Mouse (Mus musculus) midbrain, embryonic 10.5 days (tissue): Measurements from ENCODE around the gene Cfap46. TPM values are rescaled to one million over a fixed set of nuclear protein-coding genes. Genes with fewer than 3 reads are reported as not detected.
A peak's percentile ranks its signal among the peaks of the same experiment; 100 is the strongest.
"Not testable (repeated sequence)": the region's sequence is repeated elsewhere in the genome, so short reads cannot be mapped to it uniquely, and the experiment has no call there.

Experiments
- DNase-seq: peaks from one replicate; pipeline ENCODE4 v3.0.0-alpha.2; 2017; ENCODE audit warnings: low spot score
- H3K27ac ChIP-seq: fragments of 300-500 bp; sonication (generic); replicated peaks from 2 replicates; pipeline ENCODE4 v1.5.1; 2016; ENCODE audit warnings: mild to moderate bottlenecking
- H3K27me3 ChIP-seq: fragments of 300-500 bp; sonication (generic); 2 replicates; pipeline ENCODE4 v1.6.1; 2016; ENCODE audit warnings: low read depth, mild to moderate bottlenecking; ENCODE audit not compliant: poor library complexity, severe bottlenecking
- H3K36me3 ChIP-seq: fragments of 300-500 bp; sonication (generic); 2 replicates; pipeline ENCODE4 v1.6.1; 2016; ENCODE audit warnings: mild to moderate bottlenecking, moderate library complexity
- H3K4me1 ChIP-seq: fragments of 300-500 bp; sonication (generic); 2 replicates; pipeline ENCODE4 v1.6.1; 2016
- H3K4me3 ChIP-seq: fragments of 300-500 bp; sonication (generic); 2 replicates; pipeline ENCODE4 v1.5.1; 2016; ENCODE audit warnings: mild to moderate bottlenecking, moderate library complexity
- H3K9me3 ChIP-seq: fragments of 300-500 bp; sonication (generic); replicated peaks from 2 replicates; pipeline ENCODE4 v1.6.1; 2016; ENCODE audit warnings: mild to moderate bottlenecking
- WGBS: fragments of 180-500 bp; shearing (Covaris S2); methylation state at CpG from one replicate; pipeline ENCODE4 v1.1.7; 2016; 5-methylcytosine and 5-hydroxymethylcytosine counted together
- polyA plus RNA-seq: library from polyadenylated mRNA; unstranded; fragments of >200 nt; fragmentation: Nextera tagmentation; extraction: Ambion mirVana; gene quantifications from 2 replicates; pipeline ENCODE4 v1.2.1, GENCODE M21; 2016

The Cfap46 gene
- polyA plus RNA-seq, 1 experiment from 2014 or later = 0.30 TPM

DNA sequence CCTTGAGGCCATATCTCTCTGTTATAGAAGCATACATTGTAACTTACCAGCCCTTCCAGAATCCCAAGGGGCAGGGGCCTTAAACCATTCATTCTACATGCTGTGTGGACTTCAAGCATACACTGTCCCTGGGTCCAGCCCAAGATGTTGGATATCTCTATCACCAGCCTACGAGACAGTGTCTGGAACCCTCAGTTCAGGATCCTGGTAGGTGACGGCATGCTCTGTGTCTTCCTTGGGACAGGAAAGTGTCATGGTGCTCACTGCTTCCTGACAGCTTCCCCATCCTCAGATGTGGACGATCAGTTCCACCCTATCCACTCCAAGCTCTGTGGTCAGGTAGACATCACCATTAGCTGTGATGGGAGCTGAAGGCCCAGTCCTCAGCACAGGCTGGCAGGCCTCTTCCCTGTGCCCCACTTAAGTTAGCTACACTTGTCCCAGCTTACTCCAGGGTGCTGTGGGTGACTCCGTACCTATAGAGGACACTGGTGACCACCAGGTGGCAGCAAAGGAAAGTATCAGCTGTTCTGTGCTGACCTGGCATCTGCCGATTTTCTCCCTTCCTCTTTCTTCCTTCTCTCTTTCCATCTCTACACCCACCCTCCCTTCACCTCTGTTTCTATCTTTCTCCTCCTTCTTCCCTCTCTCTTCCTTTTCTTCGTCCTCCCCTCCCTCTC, 19.7 kb upstream of the Cfap46 start:
- no peak overlapping the region for H3K27ac ChIP-seq
- WGBS = 40% methylated on average over 6 of the region's 6 CpGs
- H3K9me3 ChIP-seq = no peaks in the 10 kb centered on the region
- 0 out of 2 replicates have a peak, but pooled peaks cover 6% of the 10 kb centered on the region for H3K27me3 ChIP-seq
- H3K4me3 ChIP-seq = no peak overlapping the region
- peak; percentile 78 for DNase-seq
- H3K36me3 ChIP-seq = no peaks in the 10 kb centered on the region
- peaks cover 8% of the 10 kb centered on the region; the same call in 1 of the 2 replicates for H3K4me1 ChIP-seq

DNA sequence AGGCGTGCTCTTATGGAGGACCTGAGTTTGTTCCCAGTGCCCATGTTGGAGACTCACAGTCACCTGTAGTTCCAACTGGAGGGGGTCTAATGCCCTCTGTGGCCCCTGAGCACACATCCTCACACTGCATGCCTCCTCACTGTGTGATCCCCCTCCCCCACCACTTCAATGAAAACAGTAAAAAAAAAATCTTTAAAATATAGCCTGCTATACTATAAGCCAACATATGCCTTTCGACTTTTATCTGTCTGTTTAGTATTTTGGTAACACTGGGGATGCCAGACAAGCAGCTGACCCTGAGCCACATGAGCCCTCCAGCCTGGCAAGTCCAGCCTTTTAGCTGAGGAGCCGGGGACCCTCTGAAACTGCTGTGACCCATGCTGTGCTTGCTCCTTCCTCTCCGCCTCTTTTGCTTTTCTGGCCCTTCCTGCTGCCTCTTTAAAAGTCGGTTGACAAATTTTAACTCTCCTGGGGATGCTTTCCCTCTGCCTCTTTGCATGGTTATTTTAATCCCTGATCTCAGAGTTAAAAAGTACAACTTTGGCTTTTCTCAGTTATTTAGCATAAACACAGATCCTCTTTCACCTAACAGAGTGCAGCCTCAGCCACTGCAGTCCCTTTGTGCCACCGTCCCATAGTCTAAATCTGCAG, 18.2 kb upstream of the Cfap46 start:
- WGBS = 37% methylated on average over 6 of the region's 6 CpGs
- peaks cover 8% of the 10 kb centered on the region; the same call in 1 of the 2 replicates for H3K4me1 ChIP-seq
- DNase-seq = no peak
- H3K4me3 ChIP-seq = no peak overlapping the region
- H3K36me3 ChIP-seq = no peaks in the 10 kb centered on the region
- no peaks in the 10 kb centered on the region; the same call in 1 of the 2 replicates for H3K9me3 ChIP-seq
- H3K27me3 ChIP-seq = 0 out of 2 replicates have a peak, but pooled peaks cover 6% of the 10 kb centered on the region
- H3K27ac ChIP-seq = no peak overlapping the region

DNA sequence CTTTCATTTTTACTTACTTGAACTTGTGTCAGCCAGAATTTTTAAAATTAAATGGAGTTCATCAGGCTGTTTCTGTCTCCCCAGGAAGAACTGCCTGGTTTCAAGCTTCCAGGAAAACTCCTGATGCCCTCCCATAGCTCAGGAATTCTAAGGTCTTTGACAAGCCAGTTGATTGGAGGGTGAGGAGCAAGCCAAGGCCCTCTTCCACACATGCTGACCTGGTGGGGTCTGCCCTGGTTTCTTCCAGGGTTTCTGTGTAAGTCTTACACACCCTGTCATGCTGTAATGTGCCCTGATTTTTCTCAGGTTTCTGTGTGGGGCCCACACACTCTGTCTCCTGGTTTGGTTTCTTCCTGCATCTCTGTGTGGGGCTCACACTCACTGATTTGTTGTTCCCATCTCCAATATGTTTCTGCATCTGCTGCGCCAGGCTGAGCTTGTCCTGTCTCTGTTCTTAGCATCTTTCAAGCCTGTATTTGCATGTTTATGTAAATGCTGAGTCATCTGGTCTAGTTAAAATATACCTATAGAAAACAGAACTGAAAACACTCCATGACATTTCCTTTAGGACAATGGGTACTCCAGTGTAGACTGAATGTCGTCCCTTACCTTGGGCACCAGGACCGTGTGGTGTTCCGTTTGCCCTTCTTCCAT, 9.2 kb upstream of the Cfap46 start:
- no peaks in the 10 kb centered on the region for H3K27me3 ChIP-seq
- H3K4me1 ChIP-seq = no peaks in the 10 kb centered on the region
- no peak overlapping the region for H3K27ac ChIP-seq
- no peaks in the 10 kb centered on the region; the same call in 1 of the 2 replicates for H3K9me3 ChIP-seq
- H3K4me3 ChIP-seq = no peak overlapping the region
- 90% methylated on average over 4 of the region's 4 CpGs for WGBS
- no peak for DNase-seq
- no peaks in the 10 kb centered on the region for H3K36me3 ChIP-seq

DNA sequence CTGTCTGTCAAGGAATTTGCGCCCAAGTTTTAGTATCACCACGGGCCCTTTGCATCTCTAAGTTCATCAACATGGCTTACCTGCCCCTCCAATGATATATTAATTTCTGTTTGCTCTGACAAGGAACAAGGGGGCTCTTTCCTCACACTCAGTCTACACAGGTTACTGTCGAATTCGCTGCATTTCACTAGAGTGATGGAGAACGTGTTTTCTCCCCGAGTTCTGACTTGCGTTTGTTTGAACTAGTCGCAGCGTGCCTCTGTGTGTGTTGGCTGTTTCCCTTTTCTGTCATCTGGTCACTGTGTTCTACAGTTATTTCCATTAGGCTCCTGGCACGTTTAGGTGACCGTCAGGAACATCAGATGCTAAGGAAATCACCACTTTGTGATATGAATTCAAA, 8.6 kb upstream of the Cfap46 start:
- 90% methylated on average over 11 of the region's 11 CpGs for WGBS
- no peaks in the 10 kb centered on the region for H3K9me3 ChIP-seq
- no peak overlapping the region for H3K4me3 ChIP-seq
- no peak overlapping the region for H3K27ac ChIP-seq
- no peaks in the 10 kb centered on the region for H3K4me1 ChIP-seq
- no peaks in the 10 kb centered on the region for H3K36me3 ChIP-seq
- no peaks in the 10 kb centered on the region for H3K27me3 ChIP-seq
- DNase-seq = no peak

DNA sequence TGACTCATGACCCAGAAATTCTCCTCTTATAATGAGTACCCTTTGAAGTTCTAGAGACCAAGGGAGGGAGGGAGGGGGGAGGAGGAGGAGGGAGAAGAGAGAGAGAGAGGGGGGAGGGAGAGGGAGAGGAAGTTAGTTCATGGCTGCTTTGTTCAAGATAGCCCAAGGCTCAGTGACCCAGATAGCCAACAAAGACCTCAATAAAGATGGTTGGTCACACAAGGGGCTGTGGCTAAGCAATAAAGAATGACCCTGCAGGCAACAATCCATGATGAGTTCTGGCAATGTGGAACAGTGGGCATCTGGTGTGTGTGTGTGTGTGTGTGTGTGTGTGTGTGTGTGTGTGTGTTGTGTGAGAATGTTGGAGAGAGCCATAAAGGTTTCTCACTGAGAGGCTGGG, 1.7 kb upstream of the Cfap46 start:
- Histone ChIP-seq H3K4me1 (peaks cover 23% of the 10 kb centered on the region), H3K4me3 (no peak overlapping the region), H3K27ac (no peak overlapping the region; the same call in 1 of the 2 replicates), H3K36me3 (no peaks in the 10 kb centered on the region), H3K9me3 (no peaks in the 10 kb centered on the region), H3K27me3 (peaks cover 32% of the 10 kb centered on the region)
- DNase-seq = peak; percentile 19

DNA sequence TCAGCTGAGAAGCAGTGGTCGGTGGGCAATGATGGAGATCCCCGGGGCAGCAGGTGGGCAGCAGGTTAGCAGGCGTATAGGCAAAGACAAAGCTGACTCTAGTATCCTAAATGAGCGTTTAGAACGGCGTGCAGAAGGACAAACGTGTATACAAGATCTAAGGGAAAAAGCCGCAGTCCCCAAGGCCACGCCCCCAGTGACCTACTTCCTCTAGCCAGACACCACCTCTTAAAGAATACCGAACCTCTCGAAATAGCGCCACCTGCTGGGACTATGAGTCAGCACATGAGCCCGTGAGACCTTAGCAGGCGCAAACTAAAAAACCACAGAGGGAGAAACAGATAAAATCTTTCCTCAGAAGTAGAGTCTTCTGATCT, 924 bp upstream of the Cfap46 start:
- H3K27ac ChIP-seq = peak overlapping the region; percentile 78
- no peaks in the 10 kb centered on the region for H3K9me3 ChIP-seq
- no peaks in the 10 kb centered on the region for H3K36me3 ChIP-seq
- peak overlapping the region; percentile 70 for H3K4me3 ChIP-seq
- peaks cover 32% of the 10 kb centered on the region for H3K27me3 ChIP-seq
- DNase-seq = peak; percentile 87
- peaks cover 23% of the 10 kb centered on the region for H3K4me1 ChIP-seq
- WGBS = 0% methylated on average over 14 of the region's 14 CpGs

DNA sequence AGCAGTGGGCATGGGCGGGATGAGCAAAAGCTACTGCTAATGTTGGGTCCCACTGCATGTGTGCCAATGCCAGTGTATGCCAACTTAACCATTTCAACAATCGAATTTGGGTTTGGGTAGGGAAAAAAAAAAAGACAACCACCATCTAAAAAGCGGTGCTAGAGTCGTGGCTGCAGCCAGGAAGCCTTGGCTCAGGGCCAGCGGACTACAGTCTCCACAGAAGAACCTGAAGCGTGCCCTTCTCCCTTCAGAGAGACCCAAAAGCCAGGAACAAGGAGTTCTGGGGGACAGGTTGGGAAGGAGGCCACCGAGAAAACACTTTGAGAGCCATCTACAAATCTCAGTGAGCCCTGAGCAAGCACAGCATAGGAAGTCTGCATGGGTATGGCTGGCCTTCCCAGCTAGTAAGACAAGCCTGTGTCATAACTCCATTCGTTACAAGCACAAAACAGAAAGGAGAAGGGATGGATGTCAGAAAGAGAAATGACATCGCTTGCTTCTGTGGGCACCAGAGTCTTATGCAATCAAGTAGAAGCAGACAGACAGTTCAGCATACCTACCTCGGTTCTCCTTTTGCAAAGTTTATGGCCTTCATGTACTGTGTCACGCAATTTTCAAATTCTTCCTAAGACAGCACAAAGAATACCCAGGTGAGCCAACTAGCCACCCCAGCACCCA, 1.6 kb downstream of the Cfap46 start:
- Histone ChIP-seq H3K9me3 (no peaks in the 10 kb centered on the region), H3K4me1 (peaks cover 23% of the 10 kb centered on the region), H3K4me3 (no peak overlapping the region), H3K36me3 (no peaks in the 10 kb centered on the region), H3K27ac (no peak overlapping the region), H3K27me3 (peaks cover 32% of the 10 kb centered on the region)
- DNase-seq = no peak
- WGBS = 82% methylated on average over 11 of the region's 11 CpGs

DNA sequence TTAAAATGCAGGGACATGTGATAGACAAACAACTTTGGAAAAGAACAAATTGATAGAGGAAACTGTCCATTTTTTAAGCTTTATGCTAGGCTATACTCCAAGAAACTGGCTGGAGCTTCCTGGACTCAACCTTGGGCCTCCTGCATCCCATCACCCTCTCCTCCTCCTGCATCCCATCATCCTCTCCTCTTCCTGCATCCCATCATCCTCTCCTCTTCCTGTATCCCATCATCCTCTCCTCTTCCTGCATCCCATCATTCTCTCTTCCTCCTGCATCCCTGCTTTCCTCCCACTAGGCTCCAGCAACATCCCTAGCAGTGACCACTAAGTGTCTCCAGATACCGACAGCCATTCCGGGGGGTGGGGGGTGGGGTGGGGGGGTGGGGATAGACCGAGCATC, 7.2 kb downstream of the Cfap46 start:
- Histone ChIP-seq H3K4me1 (no peaks in the 10 kb centered on the region), H3K36me3 (no peaks in the 10 kb centered on the region)
- 90% methylated on average over 3 of the region's 3 CpGs for WGBS

DNA sequence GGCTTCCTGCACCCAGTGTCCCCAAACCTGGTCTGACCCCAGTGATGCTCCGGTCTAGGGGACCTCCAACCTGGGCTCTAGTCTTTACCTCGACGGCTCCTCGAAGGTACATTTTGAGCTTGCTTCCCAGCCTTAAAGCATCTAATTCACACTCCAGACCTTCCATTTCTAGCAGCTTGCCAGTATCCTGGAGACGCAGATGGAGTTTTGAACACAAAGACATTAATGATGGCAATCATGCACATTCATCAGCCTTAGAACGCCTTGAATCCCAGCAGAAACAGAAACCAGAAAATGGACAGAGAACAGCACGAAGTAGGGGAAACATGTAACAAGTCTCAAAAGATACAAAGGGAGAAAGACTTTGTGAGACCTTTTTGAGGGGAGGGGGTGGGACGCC, 16.7 kb downstream of the Cfap46 start:
- H3K9me3 ChIP-seq = no peaks in the 10 kb centered on the region
- no peak overlapping the region for H3K4me3 ChIP-seq
- WGBS = 83% methylated on average over 8 of the region's 8 CpGs
- H3K27ac ChIP-seq = no peak overlapping the region
- H3K36me3 ChIP-seq = no peaks in the 10 kb centered on the region
- 0 out of 2 replicates have a peak, but pooled peaks cover 4% of the 10 kb centered on the region for H3K27me3 ChIP-seq
- no peak for DNase-seq
- H3K4me1 ChIP-seq = no peaks in the 10 kb centered on the region

More for the DNA sequence above, 7.2 kb downstream of the Cfap46 start:
- H3K4me3 ChIP-seq = no peak overlapping the region
- H3K9me3 ChIP-seq = no peaks in the 10 kb centered on the region
- peaks cover 8% of the 10 kb centered on the region; the same call in 1 of the 2 replicates for H3K27me3 ChIP-seq
- H3K27ac ChIP-seq = no peak overlapping the region
- no peak for DNase-seq

DNA sequence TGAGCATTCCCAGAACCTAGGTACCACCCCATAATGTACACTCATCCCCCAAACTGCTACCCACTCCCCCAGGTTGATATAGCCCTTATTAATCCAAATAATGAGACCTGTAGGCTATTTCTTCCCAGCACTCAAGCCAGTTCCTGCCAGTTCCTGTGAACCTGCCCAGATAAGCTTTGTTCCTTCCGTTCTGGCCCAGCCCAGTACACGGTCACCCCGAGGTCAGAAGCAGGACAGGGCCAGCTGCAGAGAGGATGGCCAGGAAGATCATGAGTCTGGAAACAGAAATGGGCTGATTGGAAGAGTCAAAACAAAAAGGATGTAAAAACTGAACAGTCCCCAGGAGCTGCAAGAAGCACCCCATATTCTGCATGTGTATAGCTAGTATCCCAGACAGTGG, 20.3 kb downstream of the Cfap46 start:
- Histone ChIP-seq H3K4me3 (no peak overlapping the region), H3K27me3 (0 out of 2 replicates have a peak, but pooled peaks cover 4% of the 10 kb centered on the region), H3K9me3 (no peaks in the 10 kb centered on the region), H3K36me3 (no peaks in the 10 kb centered on the region), H3K27ac (no peak overlapping the region), H3K4me1 (no peaks in the 10 kb centered on the region)
- WGBS = 87% methylated on average over 3 of the region's 3 CpGs
- DNase-seq = no peak

DNA sequence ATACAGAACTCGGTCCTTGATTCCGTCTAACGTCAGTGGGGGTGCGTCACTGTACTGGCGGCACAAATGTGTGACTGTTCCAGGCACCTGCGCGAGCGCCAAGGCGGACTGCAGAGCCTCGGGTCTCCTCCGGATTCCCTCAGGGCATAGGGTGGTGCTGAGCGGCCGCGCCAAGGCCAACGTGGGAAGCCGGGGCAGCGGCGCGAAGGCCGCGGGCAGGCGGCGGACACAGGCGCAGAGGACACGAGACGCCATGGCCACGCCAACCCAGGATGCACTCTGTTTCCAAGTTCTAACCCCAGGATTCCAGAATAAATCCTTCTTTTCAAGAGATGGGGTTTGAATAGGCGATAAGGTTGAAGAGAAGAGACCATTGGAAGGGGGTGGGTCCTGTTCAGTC, 23.7 kb downstream of the Cfap46 start:
- WGBS = 91% methylated on average over 28 of the region's 28 CpGs

DNA sequence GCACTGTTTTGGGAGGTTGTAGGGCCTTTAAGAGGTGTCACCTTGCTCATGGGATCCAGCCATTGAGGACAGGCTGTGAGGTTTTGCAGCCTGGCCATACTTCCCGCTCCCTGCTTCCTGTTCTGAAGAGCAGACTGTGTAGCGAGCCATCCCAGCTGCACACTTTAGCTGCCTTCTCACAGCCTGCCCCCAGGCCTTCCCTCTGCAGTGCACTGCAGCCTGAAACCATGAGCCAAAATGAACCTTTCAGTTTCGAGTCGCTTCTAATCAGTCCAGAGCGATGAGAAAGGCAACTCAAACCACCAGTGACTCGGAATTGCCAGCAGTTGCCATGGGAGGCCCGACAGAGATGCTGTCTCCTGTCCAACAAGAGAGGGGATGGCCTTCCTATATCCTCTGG, 33.9 kb downstream of the Cfap46 start:
- 80% methylated on average over 7 of the region's 7 CpGs for WGBS
- 0 out of 2 replicates have a peak, but pooled peaks cover 9% of the 10 kb centered on the region for H3K27me3 ChIP-seq
- no peak overlapping the region for H3K27ac ChIP-seq

More for the DNA sequence above, 23.7 kb downstream of the Cfap46 start:
- not testable (repeated sequence) for H3K27me3 ChIP-seq, H3K9me3 ChIP-seq, H3K4me1 ChIP-seq, DNase-seq, H3K4me3 ChIP-seq, H3K27ac ChIP-seq, H3K36me3 ChIP-seq

More for the DNA sequence above, 33.9 kb downstream of the Cfap46 start:
- Histone ChIP-seq H3K4me1 (peaks cover 1% of the 10 kb centered on the region; the same call in 1 of the 2 replicates), H3K9me3 (no peaks in the 10 kb centered on the region), H3K36me3 (no peaks in the 10 kb centered on the region), H3K4me3 (no peak overlapping the region)
- no peak for DNase-seq
